Mouse (Mus musculus): ENCODE results near the gene Ttc33. TPM values are rescaled to one million over a fixed set of nuclear protein-coding genes. Genes with fewer than 3 reads are reported as not detected.

Gene Ttc33
- polyA plus RNA-seq, 1 experiment from 2014 or later: 45.1 TPM

- peak within 1 kb of the TSS; percentile 99 for H3K4me2 ChIP-seq
- WGBS: under 1% methylated on average over 61 of the region's 61 CpGs
- H3K27me3 ChIP-seq: peaks cover 30% of the 10 kb centered on the region
- no peaks in the 10 kb centered on the region for H3K9me3 ChIP-seq (replicated peaks)
- peak; percentile 96 for ATAC-seq (replicated peaks; ENCODE audit: low FRiP score)
- H3K36me3 ChIP-seq: no peaks in the 10 kb centered on the region
- H3K4me3 ChIP-seq (replicated peaks): peak within 1 kb of the TSS; percentile 60
- H3K4me1 ChIP-seq: peaks cover 49% of the 10 kb centered on the region
- H3K27ac ChIP-seq: no peak within 1 kb of the TSS
- H3K9ac ChIP-seq: peak within 1 kb of the TSS; percentile 44
Measured at GRCm38 (mm10) chr15:5243959-5244905, 58.9 kb downstream of the Ttc33 start, which contains the start of gene Ptger4. Ptger4 (minus strand) TSS chr15:5244187.

GRCm38 (mm10) chr15:5250182-5250581, 64.9 kb downstream of the Ttc33 start:
- 89% methylated on average over 4 of the region's 4 CpGs for WGBS
- ATAC-seq (replicated peaks; ENCODE audit: low FRiP score): no peak
- Histone ChIP-seq H3K4me3 (replicated peaks) (no peak overlapping the region), H3K36me3 (no peaks in the 10 kb centered on the region), H3K9ac (no peak overlapping the region), H3K4me1 (no peaks in the 10 kb centered on the region), H3K27me3 (peaks cover 7% of the 10 kb centered on the region; the same call in 1 of the 2 replicates), H3K4me2 (no peak overlapping the region), H3K9me3 (replicated peaks) (no peaks in the 10 kb centered on the region), H3K27ac (no peak overlapping the region)

DNA sequence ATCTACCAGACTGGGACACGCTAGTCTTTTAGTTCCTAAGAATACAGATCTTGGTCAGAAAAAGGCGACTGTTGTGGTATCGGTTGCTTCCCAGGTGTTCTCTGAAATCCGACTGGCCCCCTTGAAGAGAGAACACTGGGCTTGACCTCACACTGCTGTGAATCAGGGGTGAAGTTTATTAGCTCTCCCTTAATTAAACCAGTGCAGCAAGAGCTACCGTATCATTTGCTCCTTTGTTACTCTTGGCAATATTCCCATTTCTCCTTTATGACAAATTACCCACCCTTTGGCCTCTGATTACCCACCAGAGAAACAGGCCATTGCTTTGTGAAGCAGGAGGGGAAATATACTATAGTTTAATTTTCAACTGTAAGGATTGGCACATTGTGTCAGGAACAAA, 74.9 kb downstream of the Ttc33 start:
- no peaks in the 10 kb centered on the region for H3K9me3 ChIP-seq (replicated peaks)
- H3K4me1 ChIP-seq: peaks cover 28% of the 10 kb centered on the region
- 18% methylated on average over 5 of the region's 5 CpGs for WGBS
- ATAC-seq (replicated peaks; ENCODE audit: low FRiP score): peak; percentile 75
- H3K4me3 ChIP-seq (replicated peaks): no peak overlapping the region
- no peak overlapping the region for H3K4me2 ChIP-seq
- no peak overlapping the region for H3K9ac ChIP-seq
- H3K36me3 ChIP-seq: no peaks in the 10 kb centered on the region
- H3K27ac ChIP-seq: no peak overlapping the region; the same call in 1 of the 2 replicates
- H3K27me3 ChIP-seq: no peaks in the 10 kb centered on the region

GRCm38 (mm10) chr15:5261004-5261403, 75.7 kb downstream of the Ttc33 start:
- Histone ChIP-seq H3K27ac (no peak overlapping the region), H3K36me3 (no peaks in the 10 kb centered on the region), H3K9me3 (replicated peaks) (no peaks in the 10 kb centered on the region), H3K4me3 (replicated peaks) (no peak overlapping the region), H3K9ac (no peak overlapping the region), H3K27me3 (no peaks in the 10 kb centered on the region), H3K4me2 (no peak overlapping the region), H3K4me1 (peaks cover 28% of the 10 kb centered on the region)
- 66% methylated on average over 3 of the region's 3 CpGs for WGBS
- ATAC-seq (replicated peaks; ENCODE audit: low FRiP score): 0 out of 2 replicates have a peak, but pooled peaks have one; percentile 1

- WGBS: 66% methylated on average over 13 of the region's 13 CpGs
- H3K36me3 ChIP-seq: no peaks in the 10 kb centered on the region
- H3K9me3 ChIP-seq (replicated peaks): no peaks in the 10 kb centered on the region
- H3K9ac ChIP-seq: no peak overlapping the region
- peak overlapping the region; percentile 24 for H3K4me2 ChIP-seq
- ATAC-seq (replicated peaks; ENCODE audit: low FRiP score): 0 out of 2 replicates have a peak, but pooled peaks have one; percentile 52
- peaks cover 28% of the 10 kb centered on the region for H3K4me1 ChIP-seq
- no peak overlapping the region for H3K27ac ChIP-seq
- H3K4me3 ChIP-seq (replicated peaks): no peak overlapping the region
- H3K27me3 ChIP-seq: no peaks in the 10 kb centered on the region
Measured at GRCm38 (mm10) chr15:5262095-5262667, 76.9 kb downstream of the Ttc33 start.

DNA sequence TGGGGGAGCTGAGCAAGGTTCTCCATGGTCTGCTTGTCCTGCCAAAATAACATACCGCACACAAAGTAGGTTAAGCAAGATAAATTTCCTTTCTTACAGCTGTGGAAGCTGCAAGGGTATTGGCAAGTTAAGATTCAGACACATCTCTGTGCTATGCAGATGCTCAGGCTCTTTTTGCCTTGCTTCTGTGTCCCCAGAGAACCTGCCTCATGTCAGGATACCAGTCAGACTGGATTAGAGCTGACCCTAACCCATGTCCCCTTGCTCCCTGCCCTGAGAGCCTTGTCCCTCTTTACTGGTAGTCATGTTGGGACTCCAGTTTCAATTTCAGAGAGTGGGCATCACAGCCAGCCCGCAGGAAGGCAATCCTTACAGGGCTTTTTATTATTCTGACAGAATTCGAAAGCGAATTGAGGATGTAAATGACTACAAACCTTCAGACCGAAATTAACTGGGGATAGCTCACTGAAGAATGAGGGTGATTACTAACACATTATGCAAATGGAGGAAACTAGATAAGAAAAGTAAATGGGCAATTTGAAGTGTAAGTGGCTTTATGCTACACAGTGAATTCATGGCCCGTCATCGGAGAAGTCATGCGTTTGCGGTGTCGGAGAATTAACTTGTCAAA, 77.7 kb downstream of the Ttc33 start:
- Histone ChIP-seq H3K4me3 (replicated peaks) (no peak overlapping the region), H3K36me3 (no peaks in the 10 kb centered on the region), H3K27me3 (no peaks in the 10 kb centered on the region), H3K9me3 (replicated peaks) (no peaks in the 10 kb centered on the region), H3K9ac (no peak overlapping the region), H3K4me2 (peak overlapping the region; percentile 28), H3K4me1 (peaks cover 28% of the 10 kb centered on the region), H3K27ac (no peak overlapping the region)
- ATAC-seq (replicated peaks; ENCODE audit: low FRiP score): peak; percentile 56; the same call in 1 of the 2 replicates
- WGBS: 35% methylated on average over 10 of the region's 10 CpGs

GRCm38 (mm10) chr15:5266095-5266494, 80.8 kb downstream of the Ttc33 start:
- Histone ChIP-seq H3K9ac (no peak overlapping the region), H3K9me3 (replicated peaks) (no peaks in the 10 kb centered on the region), H3K27ac (no peak overlapping the region), H3K4me3 (replicated peaks) (no peak overlapping the region), H3K27me3 (no peaks in the 10 kb centered on the region), H3K4me2 (no peak overlapping the region), H3K36me3 (no peaks in the 10 kb centered on the region), H3K4me1 (peaks cover 14% of the 10 kb centered on the region)
- no peak for ATAC-seq (replicated peaks; ENCODE audit: low FRiP score)
- WGBS: 73% methylated on average over 3 of the region's 3 CpGs

Other genes starting within 250 kb of the Ttc33 start
- gene C7, start 121.8 kb upstream of the Ttc33 start, polyA plus RNA-seq (2015; fragmentation: Nextera tagmentation; extraction: Ambion mirVana): 0.08 and 0.18 TPM in 2 replicates
- 1.8 and 2.1 TPM in 2 replicates for gene Card6, start 77.0 kb upstream of the Ttc33 start, polyA plus RNA-seq (2015; fragmentation: Nextera tagmentation; extraction: Ambion mirVana)
- gene Rpl37, start 68.9 kb upstream of the Ttc33 start, polyA plus RNA-seq (2015; fragmentation: Nextera tagmentation; extraction: Ambion mirVana): 602 and 688 TPM in 2 replicates
- gene Prkaa1, start 41.7 kb upstream of the Ttc33 start, polyA plus RNA-seq (2015; fragmentation: Nextera tagmentation; extraction: Ambion mirVana): 22.6 and 23.7 TPM in 2 replicates
- 4.2 and 5.2 TPM in 2 replicates for gene Ptger4, start 58.7 kb downstream of the Ttc33 start, polyA plus RNA-seq (2015; fragmentation: Nextera tagmentation; extraction: Ambion mirVana)

All from kidney, embryonic 15.5 days (tissue).